Mouse (Mus musculus): ENCODE measurements around the gene Cd52. TPM values are rescaled to one million over a fixed set of nuclear protein-coding genes. Genes with fewer than 3 reads are reported as not detected.

The Cd52 gene
- polyA plus RNA-seq, 1 experiment from 2014 or later, result 1.8 TPM

GRCm38 (mm10) chr4:134113356-134113994 lies 18.6 kb upstream of the Cd52 start:
- no peaks in the 10 kb centered on the region for H3K9me3 ChIP-seq (ENCODE audit: control insufficient read depth, low read length)
- no peak for ATAC-seq
- H3K36me3 ChIP-seq (ENCODE audit: control insufficient read depth, insufficient read depth, low read length), result no peaks in the 10 kb centered on the region
- no peak overlapping the region for H3K9ac ChIP-seq (ENCODE audit: low read depth, low read length)
- no peak overlapping the region for H3K4me2 ChIP-seq (ENCODE audit: low read length)
- H3K27me3 ChIP-seq (replicated peaks; ENCODE audit: control insufficient read depth, insufficient read depth, low read length), result no peaks in the 10 kb centered on the region
- 57% methylated on average over 10 of the region's 10 CpGs for WGBS
- no peak overlapping the region for H3K4me3 ChIP-seq (ENCODE audit: low read length)
- no peaks in the 10 kb centered on the region for H3K4me1 ChIP-seq (ENCODE audit: control insufficient read depth, insufficient read depth, low read depth, low read length)
- no peak overlapping the region for H3K27ac ChIP-seq (ENCODE audit: low read depth, low read length)

- Histone ChIP-seq H3K27ac (ENCODE audit: low read depth, low read length) (no peak overlapping the region), H3K9me3 (ENCODE audit: control insufficient read depth, low read length) (no peaks in the 10 kb centered on the region), H3K36me3 (ENCODE audit: control insufficient read depth, insufficient read depth, low read length) (no peaks in the 10 kb centered on the region), H3K9ac (ENCODE audit: low read depth, low read length) (no peak overlapping the region), H3K4me1 (ENCODE audit: control insufficient read depth, insufficient read depth, low read depth, low read length) (no peaks in the 10 kb centered on the region), H3K4me3 (ENCODE audit: low read length) (no peak overlapping the region), H3K27me3 (replicated peaks; ENCODE audit: control insufficient read depth, insufficient read depth, low read length) (no peaks in the 10 kb centered on the region), H3K4me2 (ENCODE audit: low read length) (no peak overlapping the region)
- WGBS, result 85% methylated on average over 6 of the region's 6 CpGs
- no peak for ATAC-seq
These were observed 17.5 kb upstream of the Cd52 start for GRCm38 (mm10) chr4:134112403-134112802.

GRCm38 (mm10) chr4:134110653-134111052 lies 15.8 kb upstream of the Cd52 start:
- Histone ChIP-seq H3K27ac (ENCODE audit: low read depth, low read length) (no peak overlapping the region), H3K4me1 (ENCODE audit: control insufficient read depth, insufficient read depth, low read depth, low read length) (no peaks in the 10 kb centered on the region), H3K27me3 (replicated peaks; ENCODE audit: control insufficient read depth, insufficient read depth, low read length) (no peaks in the 10 kb centered on the region), H3K36me3 (ENCODE audit: control insufficient read depth, insufficient read depth, low read length) (no peaks in the 10 kb centered on the region), H3K4me3 (ENCODE audit: low read length) (no peak overlapping the region), H3K9me3 (ENCODE audit: control insufficient read depth, low read length) (no peaks in the 10 kb centered on the region), H3K9ac (ENCODE audit: low read depth, low read length) (no peak overlapping the region), H3K4me2 (ENCODE audit: low read length) (no peak overlapping the region)
- WGBS, result 40% methylated on average over 3 of the region's 3 CpGs
- ATAC-seq, result no peak

DNA sequence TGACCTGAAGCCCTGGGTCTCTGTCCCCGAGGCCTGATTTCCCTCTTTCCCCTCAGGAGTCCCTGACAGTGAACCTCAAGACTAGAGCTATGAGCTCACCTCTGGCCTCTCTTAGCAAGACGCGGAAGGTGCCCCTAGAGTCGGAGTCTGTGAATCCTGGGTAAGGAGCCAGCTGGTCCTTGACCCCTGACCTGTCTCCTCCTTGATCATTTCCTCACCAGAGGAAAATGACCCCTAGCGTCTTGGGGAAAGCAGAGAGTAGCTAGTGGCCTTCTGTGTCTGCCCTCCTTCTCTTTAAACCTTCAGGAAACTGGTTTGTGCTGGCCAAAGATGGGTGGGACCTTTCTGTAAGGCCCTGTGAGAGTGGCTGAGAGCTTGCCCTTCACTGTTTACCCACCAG lies 13.3 kb upstream of the Cd52 start:
- Histone ChIP-seq H3K4me1 (ENCODE audit: control insufficient read depth, insufficient read depth, low read depth, low read length) (no peaks in the 10 kb centered on the region), H3K9ac (ENCODE audit: low read depth, low read length) (no peak overlapping the region), H3K4me3 (ENCODE audit: low read length) (no peak overlapping the region), H3K36me3 (ENCODE audit: control insufficient read depth, insufficient read depth, low read length) (no peaks in the 10 kb centered on the region), H3K27me3 (replicated peaks; ENCODE audit: control insufficient read depth, insufficient read depth, low read length) (no peaks in the 10 kb centered on the region), H3K27ac (ENCODE audit: low read depth, low read length) (no peak overlapping the region), H3K9me3 (ENCODE audit: control insufficient read depth, low read length) (no peaks in the 10 kb centered on the region), H3K4me2 (ENCODE audit: low read length) (no peak overlapping the region)
- no peak for ATAC-seq
- 67% methylated on average over 5 of the region's 5 CpGs for WGBS

DNA sequence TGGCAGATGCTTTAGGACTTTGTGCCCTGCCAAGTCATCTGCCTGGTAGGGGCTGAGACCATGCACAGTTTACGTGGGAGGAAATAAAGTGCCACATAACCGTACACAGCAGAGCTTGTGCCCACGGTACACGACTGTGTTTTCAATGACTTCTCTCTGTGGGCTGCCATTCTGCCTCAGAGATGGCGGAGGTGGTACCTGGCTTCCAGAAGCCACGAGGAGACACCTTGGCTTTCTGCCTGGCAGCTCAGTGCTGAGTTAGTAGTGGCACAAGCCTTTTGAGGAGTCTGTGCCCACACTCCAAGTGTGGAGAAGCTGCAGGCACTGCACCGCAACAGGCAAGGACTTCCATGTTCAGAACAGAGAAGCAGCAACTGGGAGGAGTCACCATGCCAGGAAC lies 12.8 kb upstream of the Cd52 start:
- no peak overlapping the region for H3K9ac ChIP-seq (ENCODE audit: low read depth, low read length)
- no peaks in the 10 kb centered on the region for H3K27me3 ChIP-seq (replicated peaks; ENCODE audit: control insufficient read depth, insufficient read depth, low read length)
- 92% methylated on average over 7 of the region's 7 CpGs for WGBS
- ATAC-seq, result no peak
- no peaks in the 10 kb centered on the region for H3K9me3 ChIP-seq (ENCODE audit: control insufficient read depth, low read length)
- no peak overlapping the region for H3K4me3 ChIP-seq (ENCODE audit: low read length)
- H3K36me3 ChIP-seq (ENCODE audit: control insufficient read depth, insufficient read depth, low read length), result no peaks in the 10 kb centered on the region
- no peaks in the 10 kb centered on the region for H3K4me1 ChIP-seq (ENCODE audit: control insufficient read depth, insufficient read depth, low read depth, low read length)
- no peak overlapping the region for H3K4me2 ChIP-seq (ENCODE audit: low read length)
- no peak overlapping the region for H3K27ac ChIP-seq (ENCODE audit: low read depth, low read length)

GRCm38 (mm10) chr4:134106105-134106504 lies 11.2 kb upstream of the Cd52 start:
- Histone ChIP-seq H3K36me3 (ENCODE audit: control insufficient read depth, insufficient read depth, low read length) (no peaks in the 10 kb centered on the region), H3K4me3 (ENCODE audit: low read length) (no peak overlapping the region), H3K4me2 (ENCODE audit: low read length) (no peak overlapping the region), H3K9ac (ENCODE audit: low read depth, low read length) (no peak overlapping the region), H3K9me3 (ENCODE audit: control insufficient read depth, low read length) (no peaks in the 10 kb centered on the region), H3K27ac (ENCODE audit: low read depth, low read length) (no peak overlapping the region), H3K27me3 (replicated peaks; ENCODE audit: control insufficient read depth, insufficient read depth, low read length) (no peaks in the 10 kb centered on the region), H3K4me1 (ENCODE audit: control insufficient read depth, insufficient read depth, low read depth, low read length) (no peaks in the 10 kb centered on the region)
- no peak for ATAC-seq
- 80% methylated on average over 7 of the region's 7 CpGs for WGBS

- Histone ChIP-seq H3K27me3 (replicated peaks; ENCODE audit: control insufficient read depth, insufficient read depth, low read length) (no peaks in the 10 kb centered on the region), H3K4me3 (ENCODE audit: low read length) (peak overlapping the region; percentile 80), H3K4me1 (ENCODE audit: control insufficient read depth, insufficient read depth, low read depth, low read length) (no peaks in the 10 kb centered on the region), H3K9ac (ENCODE audit: low read depth, low read length) (peak overlapping the region; percentile 70), H3K9me3 (ENCODE audit: control insufficient read depth, low read length) (no peaks in the 10 kb centered on the region), H3K36me3 (ENCODE audit: control insufficient read depth, insufficient read depth, low read length) (no peaks in the 10 kb centered on the region), H3K27ac (ENCODE audit: low read depth, low read length) (peak overlapping the region; percentile 55; the same call in 1 of the 2 replicates), H3K4me2 (ENCODE audit: low read length) (peak overlapping the region; percentile 74)
- peak; percentile 82 for ATAC-seq
- WGBS, result 3% methylated on average over 21 of the region's 21 CpGs
These were observed 7.8 kb upstream of the Cd52 start for GRCm38 (mm10) chr4:134102742-134103119.

DNA sequence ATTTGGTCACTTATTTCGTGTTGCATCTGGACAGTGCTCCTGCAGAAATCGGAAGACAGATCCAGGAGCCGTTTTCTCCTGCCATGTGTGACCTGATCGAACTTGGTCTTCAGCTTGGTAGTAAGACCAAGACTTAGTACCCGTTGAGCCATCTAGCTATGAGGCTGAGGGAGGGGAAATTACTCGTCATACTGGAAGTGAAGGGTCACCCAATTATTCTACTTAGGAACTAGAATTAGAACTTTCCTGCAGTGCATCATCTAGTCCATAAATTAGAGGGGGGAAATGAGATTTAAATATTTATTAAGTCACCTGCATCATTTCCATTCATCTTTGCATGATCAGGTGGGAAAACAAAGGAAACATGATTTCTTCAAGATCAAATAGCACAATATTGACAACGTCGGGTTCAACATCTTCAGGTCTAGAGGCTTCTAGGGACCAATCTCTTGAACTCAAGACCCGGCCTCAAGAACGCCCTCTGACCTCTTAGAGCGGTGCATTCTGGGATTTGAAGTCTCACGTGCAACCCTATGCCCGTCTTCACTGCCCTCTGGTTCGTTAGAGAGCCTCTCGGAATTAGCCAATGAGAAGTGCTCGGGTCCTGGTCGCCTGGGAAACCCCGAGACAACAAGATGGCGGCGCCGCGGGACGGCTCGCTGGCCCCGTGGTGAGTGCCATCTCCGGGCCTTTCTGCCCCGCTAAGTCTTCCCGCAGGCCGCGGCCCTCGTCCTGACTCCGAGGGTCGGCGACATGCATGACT lies 7.3 kb upstream of the Cd52 start, which contains the start of gene Ubxn11:
TSS of gene Ubxn11 (plus strand) at position 592 of the 763 bp plus-strand sequence.
- WGBS, result 18% methylated on average over 34 of the region's 34 CpGs
- Histone ChIP-seq H3K27me3 (replicated peaks; ENCODE audit: control insufficient read depth, insufficient read depth, low read length) (no peaks in the 10 kb centered on the region), H3K4me3 (ENCODE audit: low read length) (peak within 1 kb of the TSS; percentile 80), H3K36me3 (ENCODE audit: control insufficient read depth, insufficient read depth, low read length) (no peaks in the 10 kb centered on the region), H3K27ac (ENCODE audit: low read depth, low read length) (peak within 1 kb of the TSS; percentile 55; the same call in 1 of the 2 replicates), H3K9me3 (ENCODE audit: control insufficient read depth, low read length) (no peaks in the 10 kb centered on the region), H3K9ac (ENCODE audit: low read depth, low read length) (peak within 1 kb of the TSS; percentile 70), H3K4me1 (ENCODE audit: control insufficient read depth, insufficient read depth, low read depth, low read length) (no peaks in the 10 kb centered on the region), H3K4me2 (ENCODE audit: low read length) (peak within 1 kb of the TSS; percentile 74)
- peak; percentile 98 for ATAC-seq

DNA sequence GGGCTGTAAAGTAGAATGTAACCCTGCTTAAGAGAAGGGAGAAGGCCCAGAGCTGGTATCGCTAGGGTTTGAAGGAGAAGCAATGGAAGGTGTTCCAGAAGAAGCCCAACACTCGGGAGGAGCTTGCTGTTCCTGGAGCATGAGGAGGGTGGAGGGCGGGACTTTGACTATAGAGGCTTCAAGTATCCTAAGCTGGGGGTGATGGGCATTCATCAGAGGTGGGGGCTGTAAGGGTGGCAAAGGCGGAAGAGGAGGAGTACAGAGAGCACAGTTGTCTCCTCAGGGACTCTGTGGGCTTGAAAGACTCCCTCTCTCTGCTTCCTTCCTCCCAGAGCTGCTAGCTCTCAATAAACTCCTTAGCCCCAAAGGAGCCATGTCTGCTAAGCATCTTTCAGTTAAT lies 5.4 kb upstream of the Cd52 start:
- ATAC-seq, result no peak
- Histone ChIP-seq H3K9ac (ENCODE audit: low read depth, low read length) (no peak overlapping the region), H3K36me3 (ENCODE audit: control insufficient read depth, insufficient read depth, low read length) (no peaks in the 10 kb centered on the region), H3K27ac (ENCODE audit: low read depth, low read length) (no peak overlapping the region), H3K4me1 (ENCODE audit: control insufficient read depth, insufficient read depth, low read depth, low read length) (no peaks in the 10 kb centered on the region), H3K9me3 (ENCODE audit: control insufficient read depth, low read length) (no peaks in the 10 kb centered on the region), H3K4me3 (ENCODE audit: low read length) (no peak overlapping the region), H3K27me3 (replicated peaks; ENCODE audit: control insufficient read depth, insufficient read depth, low read length) (no peaks in the 10 kb centered on the region), H3K4me2 (ENCODE audit: low read length) (no peak overlapping the region)
- 78% methylated on average over 4 of the region's 4 CpGs for WGBS
